Mouse (Mus musculus) liver, embryonic 14.5 days (tissue): Measurements from ENCODE around the gene Calm3. TPM values are rescaled to one million over a fixed set of nuclear protein-coding genes. Genes with fewer than 3 reads are reported as not detected.

Experiments
- ATAC-seq: fragments of 200-750 bp; cut with Nextera tagmentation; 2 replicates; pipeline ENCODE4 v1.8.0; 2017; ENCODE audit warnings: moderate number of reproducible peaks, mild to moderate bottlenecking, moderate library complexity; ENCODE audit not compliant: insufficient read depth
- DNase-seq, 3 experiments: peaks; one replicate each; pipeline ENCODE4 v3.0.0-alpha.2; 2012 to 2013; ENCODE audit warnings: low read depth in 3 of 3, low spot score in 3 of 3
- H3K27ac ChIP-seq: fragments of 300-500 bp; sonication (generic); 2 replicates; pipeline ENCODE4 v1.5.1; 2014; ENCODE audit warnings: moderate library complexity, mild to moderate bottlenecking, control low read depth, inconsistent platforms
- H3K27me3 ChIP-seq: fragments of 300-500 bp; sonication (generic); 2 replicates; pipeline ENCODE4 v1.6.1; 2014; ENCODE audit warnings: mild to moderate bottlenecking, low read length, moderate library complexity; ENCODE audit not compliant: control insufficient read depth, insufficient read depth
- H3K36me3 ChIP-seq: fragments of 300-500 bp; sonication (generic); replicated peaks from 2 replicates; pipeline ENCODE4 v1.6.1; 2014; ENCODE audit warnings: low read depth; ENCODE audit not compliant: control insufficient read depth, insufficient read depth
- H3K4me1 ChIP-seq, 2 experiments: fragments of 200-500 bp in 1 of 2; fragments of 300-500 bp in 1 of 2; sonication (generic) in 1 of 2; replicated peaks; 2 replicates each; pipeline ENCODE4 v1.6.1; 2012 to 2014; ENCODE audit warnings: antibody characterized with exemption in 1 of 2, inconsistent platforms in 1 of 2, low read length in 1 of 2; ENCODE audit not compliant: control insufficient read depth in 2 of 2, insufficient read depth in 2 of 2
- H3K4me2 ChIP-seq: fragments of 300-500 bp; sonication (generic); 2 replicates; pipeline ENCODE4 v1.6.1; 2014; ENCODE audit warnings: low read depth, mild to moderate bottlenecking, control low read depth, moderate library complexity
- H3K4me3 ChIP-seq, 2 experiments: fragments of 200-500 bp in 1 of 2; fragments of 300-500 bp in 1 of 2; sonication (generic) in 1 of 2; 2 replicates each; pipeline ENCODE4 v1.5.1; 2012 to 2014; ENCODE audit warnings: low read depth in 2 of 2, low read length in 2 of 2, mild to moderate bottlenecking in 2 of 2, control low read depth in 1 of 2, inconsistent platforms in 1 of 2, moderate library complexity in 1 of 2; ENCODE audit not compliant: insufficient read depth in 1 of 2
- H3K9ac ChIP-seq: fragments of 300-500 bp; sonication (generic); replicated peaks from 2 replicates; pipeline ENCODE4 v1.6.1; 2014; ENCODE audit warnings: mild to moderate bottlenecking, control low read depth, moderate library complexity
- H3K9me3 ChIP-seq: fragments of 300-500 bp; sonication (generic); 2 replicates; pipeline ENCODE4 v1.6.1; 2016; ENCODE audit warnings: low read length, mixed read lengths; ENCODE audit not compliant: control insufficient read depth
- CTCF ChIP-seq: IDR thresholded peaks from 2 replicates; pipeline ENCODE4 v1.5.1; 2016; ENCODE audit warnings: antibody characterized with exemption, low read depth, control low read depth
- EP300 ChIP-seq: IDR thresholded peaks from 2 replicates; pipeline ENCODE4 v1.6.1; 2016; ENCODE audit warnings: antibody characterized with exemption, low read depth
- WGBS: fragments of 180-500 bp; shearing (Covaris S2); extraction: QIAGEN DNeasy Blood & Tissue Kit; methylation state at CpG from one replicate; pipeline ENCODE4 v1.1.7; 2014; ENCODE audit not compliant: insufficient replicate concordance; 5-methylcytosine and 5-hydroxymethylcytosine counted together
- polyA plus RNA-seq, 2 experiments: library from polyadenylated mRNA; depleted of rRNA in 1 of 2; stranded (reverse) in 1 of 2; unstranded in 1 of 2; fragments of >200 nt; fragmentation: Nextera tagmentation in 1 of 2; extraction: Ambion mirVana in 1 of 2; gene quantifications; 2 replicates each; pipeline versions ENCODE4 v1.2.1 to v1.2.3; 2012 to 2014

The Calm3 gene
- polyA plus RNA-seq, 2 experiments, result 90.3 to 122 TPM

GRCm38 (mm10) chr7:16877717-16878116 lies 46.2 kb downstream of the Calm3 start:
- Histone ChIP-seq H3K27ac (no peak overlapping the region), H3K9ac (no peak overlapping the region), H3K4me1 (peaks cover 4 to 7% of the 10 kb centered on the region in 2 experiments), H3K4me2 (no peak overlapping the region), H3K9me3 (no peaks in the 10 kb centered on the region), H3K27me3 (peaks cover 11% of the 10 kb centered on the region), H3K4me3 (no peak overlapping the region), H3K36me3 (no peaks in the 10 kb centered on the region)
- no peak for TF ChIP-seq EP300
- ATAC-seq (no peak), DNase-seq (no peak)
- 61% methylated on average over 3 of the region's 3 CpGs for WGBS

- Histone ChIP-seq H3K4me3 (no peak overlapping the region), H3K4me1 (peaks cover 4 to 7% of the 10 kb centered on the region in 2 experiments), H3K4me2 (0 out of 2 replicates have a peak overlapping the region, but pooled peaks have one; percentile 18), H3K36me3 (no peaks in the 10 kb centered on the region), H3K9ac (no peak overlapping the region), H3K9me3 (no peaks in the 10 kb centered on the region), H3K27me3 (peaks cover 11% of the 10 kb centered on the region), H3K27ac (no peak overlapping the region)
- TF ChIP-seq CTCF (no peak), EP300 (no peak)
- WGBS, result 10% methylated on average over 13 of the region's 13 CpGs
- ATAC-seq, result no peak
- no peak for DNase-seq
Observed at GRCm38 (mm10) chr7:16876608-16877007, 47.3 kb downstream of the Calm3 start.

- H3K4me3 ChIP-seq, result peak overlapping the region in 1 of 2 experiments; percentile 18; a peak in 2 of 4 replicates
- 30% methylated on average over 11 of the region's 11 CpGs for WGBS
- TF ChIP-seq CTCF (no peak), EP300 (no peak)
- H3K9ac ChIP-seq, result no peak overlapping the region
- no peaks in the 10 kb centered on the region for H3K36me3 ChIP-seq
- H3K4me1 ChIP-seq, result peaks cover 4 to 7% of the 10 kb centered on the region in 2 experiments
- DNase-seq (no peak), ATAC-seq (no peak)
- H3K9me3 ChIP-seq, result no peaks in the 10 kb centered on the region
- peak overlapping the region; percentile 73 for H3K4me2 ChIP-seq
- peaks cover 11% of the 10 kb centered on the region for H3K27me3 ChIP-seq
- no peak overlapping the region for H3K27ac ChIP-seq
Observed at GRCm38 (mm10) chr7:16876006-16876405, 47.9 kb downstream of the Calm3 start.

GRCm38 (mm10) chr7:16875326-16875725 lies 48.6 kb downstream of the Calm3 start:
- TF ChIP-seq CTCF (no peak), EP300 (no peak)
- Histone ChIP-seq H3K27ac (no peak overlapping the region), H3K27me3 (peaks cover 11% of the 10 kb centered on the region), H3K4me1 (peaks cover 4 to 7% of the 10 kb centered on the region in 2 experiments), H3K9ac (peak overlapping the region; percentile 3; the same call in 1 of the 2 replicates), H3K4me3 (peak overlapping the region; percentile 18 to 55), H3K9me3 (no peaks in the 10 kb centered on the region), H3K36me3 (no peaks in the 10 kb centered on the region), H3K4me2 (peak overlapping the region; percentile 73)
- DNase-seq (no peak), ATAC-seq (peak; percentile 30)
- WGBS, result 2% methylated on average over 38 of the region's 42 CpGs

- Histone ChIP-seq H3K27me3 (peaks cover 11% of the 10 kb centered on the region), H3K4me1 (peaks cover 4 to 7% of the 10 kb centered on the region in 2 experiments), H3K9me3 (no peaks in the 10 kb centered on the region), H3K36me3 (no peaks in the 10 kb centered on the region), H3K9ac (peak within 1 kb of the TSS; percentile 3; the same call in 1 of the 2 replicates), H3K4me2 (peak within 1 kb of the TSS; percentile 73), H3K27ac (no peak within 1 kb of the TSS; the same call in 1 of the 2 replicates), H3K4me3 (peak within 1 kb of the TSS; percentile 25 to 55)
- no peak for TF ChIP-seq CTCF
- no peak for TF ChIP-seq EP300
- 0% methylated on average over 1 of the region's 1 CpGs for WGBS
- no peak for ATAC-seq
- no peak for DNase-seq
Observed at GRCm38 (mm10) chr7:16875310-16875325, 48.8 kb downstream of the Calm3 start, which contains the start of gene Dact3. Dact3 (plus strand) TSS chr7:16875317.

GRCm38 (mm10) chr7:16874756-16875309 lies 49.1 kb downstream of the Calm3 start:
- peak; percentile 99 for DNase-seq
- H3K4me1 ChIP-seq, result peaks cover 4 to 7% of the 10 kb centered on the region in 2 experiments
- H3K36me3 ChIP-seq, result no peaks in the 10 kb centered on the region
- ATAC-seq, result peak; percentile 95
- TF ChIP-seq EP300 (no peak), CTCF (peak; percentile 43; the same call in 1 of the 2 replicates)
- peak overlapping the region; percentile 25 to 55 for H3K4me3 ChIP-seq
- no peak overlapping the region for H3K9ac ChIP-seq
- H3K27me3 ChIP-seq, result peaks cover 11% of the 10 kb centered on the region
- no peaks in the 10 kb centered on the region for H3K9me3 ChIP-seq
- H3K4me2 ChIP-seq, result peak overlapping the region; percentile 73
- WGBS, result under 1% methylated on average over 33 of the region's 33 CpGs
- no peak overlapping the region for H3K27ac ChIP-seq
